Mouse (Mus musculus) ZHBTc4 (cell line): Measurements from ENCODE around the gene S1pr4.

Source experiments
- DNase-seq: peaks from one replicate; pipeline ENCODE4 v3.0.0-alpha.2; 2011; ENCODE audit warnings: low read depth, low spot score

Gene S1pr4

GRCm38 (mm10) chr10:81500032-81500431 is at the start of gene S1pr4:
TSS of gene S1pr4 (minus strand) at chr10:81500132.
- DNase-seq: no peak

GRCm38 (mm10) chr10:81548944-81549343 is 49.0 kb upstream of the S1pr4 start:
- no peak for DNase-seq

GRCm38 (mm10) chr10:81546788-81547571 is 47.0 kb upstream of the S1pr4 start:
- no peak for DNase-seq

GRCm38 (mm10) chr10:81546332-81546731 is 46.4 kb upstream of the S1pr4 start:
- DNase-seq: no peak

GRCm38 (mm10) chr10:81545161-81545747 is 45.3 kb upstream of the S1pr4 start, which contains the start of gene Gna11:
TSS of gene Gna11 (minus strand) at chr10:81545190.
- peak; percentile 97 for DNase-seq

- DNase-seq: peak; percentile 54
Measured at GRCm38 (mm10) chr10:81544296-81545160, 44.6 kb upstream of the S1pr4 start.

GRCm38 (mm10) chr10:81543633-81544032 is 43.7 kb upstream of the S1pr4 start:
- no peak for DNase-seq

- no peak for DNase-seq
Measured at GRCm38 (mm10) chr10:81542727-81543460, 43.0 kb upstream of the S1pr4 start.

- DNase-seq: no peak
Measured at GRCm38 (mm10) chr10:81541803-81542202, 41.9 kb upstream of the S1pr4 start.

GRCm38 (mm10) chr10:81541363-81541762 is 41.4 kb upstream of the S1pr4 start:
- no peak for DNase-seq

GRCm38 (mm10) chr10:81538321-81539048 is 38.6 kb upstream of the S1pr4 start:
- DNase-seq: no peak

- no peak for DNase-seq
Measured at GRCm38 (mm10) chr10:81537429-81537828, 37.5 kb upstream of the S1pr4 start.

GRCm38 (mm10) chr10:81536734-81537133 is 36.8 kb upstream of the S1pr4 start:
- peak; percentile 59 for DNase-seq

GRCm38 (mm10) chr10:81534826-81535225 is 34.9 kb upstream of the S1pr4 start:
- peak; percentile 89 for DNase-seq

GRCm38 (mm10) chr10:81526779-81527178 is 26.8 kb upstream of the S1pr4 start:
- peak; percentile 82 for DNase-seq

- DNase-seq: peak; percentile 54
Measured at GRCm38 (mm10) chr10:81525017-81525694, 25.2 kb upstream of the S1pr4 start.

GRCm38 (mm10) chr10:81524051-81524605 is 24.2 kb upstream of the S1pr4 start, which contains the start of gene Gna15:
TSS of gene Gna15 (minus strand) at chr10:81524225.
- DNase-seq: no peak

GRCm38 (mm10) chr10:81523570-81523969 is 23.6 kb upstream of the S1pr4 start:
- DNase-seq: peak; percentile 67

- DNase-seq: no peak
Measured at GRCm38 (mm10) chr10:81523142-81523541, 23.2 kb upstream of the S1pr4 start.

GRCm38 (mm10) chr10:81519978-81520365 is 20.0 kb upstream of the S1pr4 start:
- no peak for DNase-seq
